Mouse (Mus musculus) gastrocnemius, postnatal 36 days (tissue): ENCODE data around the gene Entpd5. TPM values are rescaled to one million over a fixed set of nuclear protein-coding genes. Genes with fewer than 3 reads are reported as not detected.
"Not testable (repeated sequence)": the region's sequence is repeated elsewhere in the genome, so short reads cannot be mapped to it uniquely, and the experiment has no call there.

Experiments used
- DNase-seq, 2 experiments: peaks; one replicate each; pipeline ENCODE4 v3.0.0; 2022
- intact Hi-C: fragments of 180-260 bp; cut with DNase I; formaldehyde crosslinking; loops from one replicate; pipeline ENCODE4 v1.15.1; 2025
- total RNA-seq, 2 experiments: library from RNA; stranded (reverse); gene quantifications; 2 replicates each; pipeline ENCODE4 v1.2.3; 2021

Entpd5 gene
- total RNA-seq, 2 experiments from 2014 or later, result 10.8 to 13.5 TPM

- intact Hi-C loops, result no loop called here
Measured at GRCm38 (mm10) chr12:84361555-84362489, 47.0 kb downstream of the Entpd5 start, which contains the start of the genes Coq6 and Fam161b. Gene Coq6, plus strand, starts transcription at chr12:84361657. Gene Fam161b, minus strand, starts transcription at chr12:84361833.

DNA sequence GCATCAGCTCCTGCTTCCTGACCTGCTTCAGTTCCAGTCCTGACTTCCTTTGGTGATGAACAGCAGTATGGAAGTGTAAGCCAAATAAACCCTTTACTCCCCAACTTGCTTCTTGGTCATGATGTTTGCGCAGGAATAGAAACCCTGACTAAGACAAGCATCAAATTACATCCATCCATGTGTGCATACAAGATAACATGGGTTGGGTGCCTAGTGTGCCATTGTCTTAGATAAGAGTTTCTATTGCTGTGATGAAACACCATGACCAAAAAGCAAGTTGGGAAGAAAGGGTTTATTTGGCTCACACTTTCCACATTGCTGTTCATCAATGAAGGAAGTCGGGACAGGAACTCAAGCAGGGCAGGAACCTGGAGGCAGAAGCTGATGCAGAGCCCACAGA is 50.1 kb downstream of the Entpd5 start:
- DNase-seq, intact Hi-C loops: not testable (repeated sequence)

More at GRCm38 (mm10) chr12:84361555-84362489, 47.0 kb downstream of the Entpd5 start, which contains the start of the genes Coq6 and Fam161b:
- peak; percentile 82 to 92 for DNase-seq

DNA sequence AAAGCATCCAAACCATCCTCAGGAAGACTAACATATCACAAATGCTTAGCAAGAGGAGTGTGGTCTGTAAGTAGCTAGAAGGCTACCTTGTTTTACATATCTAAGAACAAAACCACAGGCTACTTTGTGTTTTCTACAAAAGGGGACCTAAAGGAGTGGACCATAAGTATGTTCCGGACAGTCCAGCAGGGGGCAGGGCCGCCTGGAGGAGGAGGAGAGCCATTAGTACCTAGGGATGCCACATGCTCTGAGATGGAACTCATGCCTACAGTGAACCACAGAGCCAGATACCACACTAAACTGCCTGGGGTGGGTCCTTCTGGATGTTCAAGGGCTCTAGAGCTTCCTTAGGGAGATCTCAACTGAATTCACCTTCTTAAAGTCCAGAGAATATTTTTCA is 61.6 kb downstream of the Entpd5 start:
- intact Hi-C loops, result no loop called here
- DNase-seq, result no peak

GRCm38 (mm10) chr12:84336963-84337625 is 71.7 kb downstream of the Entpd5 start:
- intact Hi-C loops, result no loop called here
- no peak for DNase-seq

GRCm38 (mm10) chr12:84327111-84327512 is 81.7 kb downstream of the Entpd5 start:
- no peak for DNase-seq
- intact Hi-C loops, result no loop called here

Other genes starting within 250 kb of the Entpd5 start
- gene Elmsan1, start 190.1 kb downstream of the Entpd5 start, total RNA-seq, result 10 to 100 TPM in 1 of 2 experiments, 1 to 10 TPM in 1; 6.5 to 10.4 TPM
- gene Ptgr2, start 123.8 kb downstream of the Entpd5 start, total RNA-seq, result 10 to 100 TPM; 61.1 to 67.9 TPM
- 10 to 100 TPM; 16.5 to 18.2 TPM for gene Zfp410, start 92.2 kb downstream of the Entpd5 start, total RNA-seq
- 10 to 100 TPM; 24.8 to 25.0 TPM for gene Coq6, start 47.4 kb downstream of the Entpd5 start, total RNA-seq
- 1 to 10 TPM in 1 of 2 experiments, under 1 TPM in 1; 0.54 to 1.1 TPM for gene Fam161b, start 47.2 kb downstream of the Entpd5 start, total RNA-seq
- 1 to 10 TPM; 1.4 to 1.7 TPM for gene Bbof1, start within 50 bp of the Entpd5 start, total RNA-seq
- gene Rnf113a2, start 8.2 kb upstream of the Entpd5 start, total RNA-seq, result 1 to 10 TPM; 5.8 to 6.7 TPM
- gene Aldh6a1, start 42.0 kb upstream of the Entpd5 start, total RNA-seq, result 10 to 100 TPM; 70.2 to 91.6 TPM
- 10 to 100 TPM in 1 of 2 experiments, 1 to 10 TPM in 1; 6.2 to 10.2 TPM for gene Lin52, start 42.4 kb upstream of the Entpd5 start, total RNA-seq
- gene Vsx2, start 160.7 kb upstream of the Entpd5 start, total RNA-seq, result not detected
- 1 to 10 TPM; 3.4 to 4.0 TPM for gene Abcd4, start 208.4 kb upstream of the Entpd5 start, total RNA-seq
- gene Vrtn, start 232.0 kb upstream of the Entpd5 start, total RNA-seq, result not detected